Mouse (Mus musculus): ENCODE measurements around the gene Akr1c14. TPM values are rescaled to one million over a fixed set of nuclear protein-coding genes. Genes with fewer than 3 reads are reported as not detected.
"Not testable (repeated sequence)": the region's sequence is repeated elsewhere in the genome, so short reads cannot be mapped to it uniquely, and the experiment has no call there.

Akr1c14 gene
- polyA plus RNA-seq, 1 experiment from 2014 or later: 4.3 TPM

- no peak overlapping the region for H3K4me2 ChIP-seq (ENCODE audit: low read depth, low read length)
- no peak overlapping the region for H3K27ac ChIP-seq (ENCODE audit: low read length)
- H3K4me1 ChIP-seq (ENCODE audit: control insufficient read depth, insufficient read depth, low read length): no peaks in the 10 kb centered on the region
- H3K9ac ChIP-seq (ENCODE audit: low read length): no peak overlapping the region
- H3K4me3 ChIP-seq (replicated peaks; ENCODE audit: low read length): no peak overlapping the region
- ATAC-seq (ENCODE audit: insufficient read depth, low FRiP score): no peak
- no peaks in the 10 kb centered on the region for H3K9me3 ChIP-seq (replicated peaks; ENCODE audit: control insufficient read depth, low read length)
- H3K36me3 ChIP-seq (ENCODE audit: control insufficient read depth, insufficient read depth, low read length): no peaks in the 10 kb centered on the region
- H3K27me3 ChIP-seq (ENCODE audit: control insufficient read depth, insufficient read depth, low read length): no peaks in the 10 kb centered on the region
These were observed 844 bp downstream of the Akr1c14 start for GRCm38 (mm10) chr13:4049655-4050054.

DNA sequence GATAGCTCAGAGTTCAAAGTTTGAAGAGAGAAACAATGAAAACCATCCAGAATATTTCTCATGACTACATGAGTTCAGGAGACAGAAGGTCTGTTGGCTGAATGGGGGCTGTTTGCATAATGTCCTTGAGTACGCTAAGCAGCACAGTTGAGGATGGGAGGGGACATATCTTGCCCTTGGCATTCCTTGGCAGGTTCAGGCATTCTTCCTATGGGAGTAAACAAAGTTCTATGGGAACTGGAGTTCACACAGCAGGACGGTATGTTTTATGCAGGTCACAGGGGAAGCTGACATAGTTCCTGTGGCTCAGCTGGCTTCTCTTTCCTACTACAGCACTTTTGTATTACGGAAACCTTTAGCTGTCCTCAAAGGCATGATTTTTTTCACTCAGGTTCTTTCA, 6.6 kb downstream of the Akr1c14 start:
- WGBS: 65% methylated on average over 3 of the region's 3 CpGs
- H3K36me3 ChIP-seq (ENCODE audit: control insufficient read depth, insufficient read depth, low read length): no peaks in the 10 kb centered on the region
- no peak overlapping the region for H3K27ac ChIP-seq (ENCODE audit: low read length)
- no peak overlapping the region for H3K9ac ChIP-seq (ENCODE audit: low read length)
- H3K4me2 ChIP-seq (ENCODE audit: low read depth, low read length): no peak overlapping the region
- H3K27me3 ChIP-seq (ENCODE audit: control insufficient read depth, insufficient read depth, low read length): no peaks in the 10 kb centered on the region
- H3K4me3 ChIP-seq (replicated peaks; ENCODE audit: low read length): no peak overlapping the region
- no peaks in the 10 kb centered on the region for H3K4me1 ChIP-seq (ENCODE audit: control insufficient read depth, insufficient read depth, low read length)
- H3K9me3 ChIP-seq (replicated peaks; ENCODE audit: control insufficient read depth, low read length): no peaks in the 10 kb centered on the region
- no peak for ATAC-seq (ENCODE audit: insufficient read depth, low FRiP score)

GRCm38 (mm10) chr13:4056211-4056610, 7.4 kb downstream of the Akr1c14 start:
- H3K27ac ChIP-seq (ENCODE audit: low read length): no peak overlapping the region
- no peak overlapping the region for H3K4me3 ChIP-seq (replicated peaks; ENCODE audit: low read length)
- H3K36me3 ChIP-seq (ENCODE audit: control insufficient read depth, insufficient read depth, low read length): no peaks in the 10 kb centered on the region
- 83% methylated on average over 2 of the region's 2 CpGs for WGBS
- H3K27me3 ChIP-seq (ENCODE audit: control insufficient read depth, insufficient read depth, low read length): no peaks in the 10 kb centered on the region
- no peaks in the 10 kb centered on the region for H3K9me3 ChIP-seq (replicated peaks; ENCODE audit: control insufficient read depth, low read length)
- no peak for ATAC-seq (ENCODE audit: insufficient read depth, low FRiP score)
- no peak overlapping the region for H3K4me2 ChIP-seq (ENCODE audit: low read depth, low read length)
- no peak overlapping the region for H3K9ac ChIP-seq (ENCODE audit: low read length)
- H3K4me1 ChIP-seq (ENCODE audit: control insufficient read depth, insufficient read depth, low read length): no peaks in the 10 kb centered on the region

DNA sequence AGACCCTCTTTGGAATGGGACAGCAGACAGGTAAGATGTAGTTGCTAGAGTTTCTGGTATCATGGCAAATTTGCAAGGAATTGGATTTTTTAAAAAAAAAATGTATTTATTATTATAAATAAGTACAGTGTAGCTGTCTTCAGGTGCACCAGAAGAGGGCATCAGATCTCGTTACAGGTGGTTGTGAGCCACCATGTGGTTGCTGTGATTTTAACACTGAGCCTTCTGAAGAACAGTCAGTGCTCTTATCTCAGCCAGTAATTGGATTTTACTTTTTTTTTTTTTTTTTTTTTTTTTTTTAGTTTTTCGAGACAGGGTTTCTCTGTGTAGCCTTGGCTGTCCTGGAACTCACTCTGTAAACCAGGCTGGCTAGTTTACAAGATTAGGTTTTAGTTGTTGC, 9.4 kb downstream of the Akr1c14 start:
- H3K27ac ChIP-seq (ENCODE audit: low read length); H3K4me1 ChIP-seq (ENCODE audit: control insufficient read depth, insufficient read depth, low read length); H3K9me3 ChIP-seq (replicated peaks; ENCODE audit: control insufficient read depth, low read length); H3K4me3 ChIP-seq (replicated peaks; ENCODE audit: low read length); H3K4me2 ChIP-seq (ENCODE audit: low read depth, low read length); H3K9ac ChIP-seq (ENCODE audit: low read length); H3K27me3 ChIP-seq (ENCODE audit: control insufficient read depth, insufficient read depth, low read length); ATAC-seq (ENCODE audit: insufficient read depth, low FRiP score); H3K36me3 ChIP-seq (ENCODE audit: control insufficient read depth, insufficient read depth, low read length): not testable (repeated sequence)
- WGBS: 75% methylated on average over 2 of the region's 2 CpGs

GRCm38 (mm10) chr13:4059363-4059762, 10.6 kb downstream of the Akr1c14 start:
- Histone ChIP-seq H3K4me3 (replicated peaks; ENCODE audit: low read length) (peak overlapping the region; percentile 21; the same call in 1 of the 2 replicates), H3K27me3 (ENCODE audit: control insufficient read depth, insufficient read depth, low read length) (no peaks in the 10 kb centered on the region), H3K4me2 (ENCODE audit: low read depth, low read length) (peak overlapping the region; percentile 14; the same call in 1 of the 2 replicates), H3K9ac (ENCODE audit: low read length) (no peak overlapping the region), H3K27ac (ENCODE audit: low read length) (no peak overlapping the region), H3K36me3 (ENCODE audit: control insufficient read depth, insufficient read depth, low read length) (no peaks in the 10 kb centered on the region), H3K9me3 (replicated peaks; ENCODE audit: control insufficient read depth, low read length) (no peaks in the 10 kb centered on the region), H3K4me1 (ENCODE audit: control insufficient read depth, insufficient read depth, low read length) (no peaks in the 10 kb centered on the region)
- 32% methylated on average over 5 of the region's 5 CpGs for WGBS
- no peak for ATAC-seq (ENCODE audit: insufficient read depth, low FRiP score)

- no peak overlapping the region for H3K9ac ChIP-seq (ENCODE audit: low read length)
- H3K4me3 ChIP-seq (replicated peaks; ENCODE audit: low read length): no peak overlapping the region
- no peak for ATAC-seq (ENCODE audit: insufficient read depth, low FRiP score)
- peak overlapping the region; percentile 19; the same call in 1 of the 2 replicates for H3K4me2 ChIP-seq (ENCODE audit: low read depth, low read length)
- H3K27me3 ChIP-seq (ENCODE audit: control insufficient read depth, insufficient read depth, low read length): no peaks in the 10 kb centered on the region
- WGBS: 55% methylated on average over 3 of the region's 3 CpGs
- H3K4me1 ChIP-seq (ENCODE audit: control insufficient read depth, insufficient read depth, low read length): no peaks in the 10 kb centered on the region
- no peaks in the 10 kb centered on the region for H3K9me3 ChIP-seq (replicated peaks; ENCODE audit: control insufficient read depth, low read length)
- no peak overlapping the region for H3K27ac ChIP-seq (ENCODE audit: low read length)
- no peaks in the 10 kb centered on the region for H3K36me3 ChIP-seq (ENCODE audit: control insufficient read depth, insufficient read depth, low read length)
These were observed 11.5 kb downstream of the Akr1c14 start for GRCm38 (mm10) chr13:4060214-4060730.

GRCm38 (mm10) chr13:4076517-4077435, 28.0 kb downstream of the Akr1c14 start:
- H3K9ac ChIP-seq (ENCODE audit: low read length): no peak overlapping the region
- H3K4me3 ChIP-seq (replicated peaks; ENCODE audit: low read length): no peak overlapping the region
- H3K4me1 ChIP-seq (ENCODE audit: control insufficient read depth, insufficient read depth, low read length): no peaks in the 10 kb centered on the region
- no peaks in the 10 kb centered on the region for H3K9me3 ChIP-seq (replicated peaks; ENCODE audit: control insufficient read depth, low read length)
- H3K27me3 ChIP-seq (ENCODE audit: control insufficient read depth, insufficient read depth, low read length): no peaks in the 10 kb centered on the region
- no peak for ATAC-seq (ENCODE audit: insufficient read depth, low FRiP score)
- H3K4me2 ChIP-seq (ENCODE audit: low read depth, low read length): no peak overlapping the region
- no peak overlapping the region for H3K27ac ChIP-seq (ENCODE audit: low read length)
- H3K36me3 ChIP-seq (ENCODE audit: control insufficient read depth, insufficient read depth, low read length): no peaks in the 10 kb centered on the region
- WGBS: 81% methylated on average over 9 of the region's 9 CpGs

GRCm38 (mm10) chr13:4079876-4080275, 31.1 kb downstream of the Akr1c14 start:
- no peaks in the 10 kb centered on the region for H3K4me1 ChIP-seq (ENCODE audit: control insufficient read depth, insufficient read depth, low read length)
- H3K9ac ChIP-seq (ENCODE audit: low read length): no peak overlapping the region
- no peak overlapping the region for H3K4me2 ChIP-seq (ENCODE audit: low read depth, low read length)
- H3K4me3 ChIP-seq (replicated peaks; ENCODE audit: low read length): no peak overlapping the region
- H3K27ac ChIP-seq (ENCODE audit: low read length): no peak overlapping the region
- H3K9me3 ChIP-seq (replicated peaks; ENCODE audit: control insufficient read depth, low read length): no peaks in the 10 kb centered on the region
- no peaks in the 10 kb centered on the region for H3K27me3 ChIP-seq (ENCODE audit: control insufficient read depth, insufficient read depth, low read length)
- ATAC-seq (ENCODE audit: insufficient read depth, low FRiP score): no peak
- H3K36me3 ChIP-seq (ENCODE audit: control insufficient read depth, insufficient read depth, low read length): no peaks in the 10 kb centered on the region

- H3K4me2 ChIP-seq (ENCODE audit: low read depth, low read length): no peak overlapping the region
- no peak overlapping the region for H3K27ac ChIP-seq (ENCODE audit: low read length)
- no peaks in the 10 kb centered on the region for H3K36me3 ChIP-seq (ENCODE audit: control insufficient read depth, insufficient read depth, low read length)
- H3K27me3 ChIP-seq (ENCODE audit: control insufficient read depth, insufficient read depth, low read length): no peaks in the 10 kb centered on the region
- no peaks in the 10 kb centered on the region for H3K9me3 ChIP-seq (replicated peaks; ENCODE audit: control insufficient read depth, low read length)
- no peak overlapping the region for H3K4me3 ChIP-seq (replicated peaks; ENCODE audit: low read length)
- no peak overlapping the region for H3K9ac ChIP-seq (ENCODE audit: low read length)
- H3K4me1 ChIP-seq (ENCODE audit: control insufficient read depth, insufficient read depth, low read length): no peaks in the 10 kb centered on the region
- no peak for ATAC-seq (ENCODE audit: insufficient read depth, low FRiP score)
These were observed 52.9 kb downstream of the Akr1c14 start for GRCm38 (mm10) chr13:4101691-4102090.
